Mouse (Mus musculus) embryonic fibroblast, embryonic 13.5 days (primary cell): ENCODE results near the gene Pipox.

Source experiments
- CTCF ChIP-seq: IDR thresholded peaks from 2 replicates; pipeline ENCODE4 v1.5.1; 2011; ENCODE audit warnings: mild to moderate bottlenecking, control low read depth, low read length, moderate library complexity, borderline replicate concordance; ENCODE audit not compliant: insufficient read depth
- POLR2A ChIP-seq: IDR thresholded peaks from 2 replicates; pipeline ENCODE4 v1.6.1; 2011; ENCODE audit warnings: low read depth, mild to moderate bottlenecking, control low read depth, low read length, moderate library complexity

DNA sequence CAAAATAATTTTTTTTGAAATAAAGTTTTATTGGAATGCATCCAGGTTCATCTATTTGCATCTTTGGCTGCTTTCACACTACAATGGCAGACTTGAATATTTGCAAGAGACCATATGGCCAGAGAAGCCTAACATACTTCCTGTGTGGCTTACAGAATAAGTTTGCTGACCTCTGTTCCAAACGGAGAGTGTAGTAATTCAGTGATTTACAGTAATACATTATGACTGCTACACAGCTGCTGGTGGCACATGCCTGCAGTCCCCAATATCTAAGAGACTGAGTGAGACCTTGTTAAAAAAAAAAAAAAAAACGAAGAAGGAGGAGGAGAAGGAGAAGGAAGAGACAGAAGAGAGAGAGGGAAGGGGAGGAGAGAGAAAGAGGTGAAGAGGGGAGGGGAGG, 4.4 kb downstream of the Pipox start:
- TF ChIP-seq CTCF = no peak
- TF ChIP-seq POLR2A = no peak
